Mouse (Mus musculus): Measurements from ENCODE around the gene Spef2. TPM values are rescaled to one million over a fixed set of nuclear protein-coding genes. Genes with fewer than 3 reads are reported as not detected.

Gene Spef2
- polyA plus RNA-seq, 1 experiment from 2014 or later = 0.21 TPM

- ATAC-seq = no peak
- H3K27me3 ChIP-seq (replicated peaks) = no peaks in the 10 kb centered on the region
- H3K9me3 ChIP-seq = no peaks in the 10 kb centered on the region
- no peak overlapping the region for H3K4me2 ChIP-seq (replicated peaks)
- WGBS = 75% methylated on average over 1 of the region's 1 CpGs
- no peak overlapping the region for H3K9ac ChIP-seq
- H3K27ac ChIP-seq = no peak overlapping the region
- no peaks in the 10 kb centered on the region for H3K36me3 ChIP-seq
- H3K4me1 ChIP-seq (replicated peaks) = no peaks in the 10 kb centered on the region
- no peak overlapping the region for H3K4me3 ChIP-seq (replicated peaks)
These were observed 119.0 kb downstream of the Spef2 start for GRCm38 (mm10) chr15:9629660-9630059.

DNA sequence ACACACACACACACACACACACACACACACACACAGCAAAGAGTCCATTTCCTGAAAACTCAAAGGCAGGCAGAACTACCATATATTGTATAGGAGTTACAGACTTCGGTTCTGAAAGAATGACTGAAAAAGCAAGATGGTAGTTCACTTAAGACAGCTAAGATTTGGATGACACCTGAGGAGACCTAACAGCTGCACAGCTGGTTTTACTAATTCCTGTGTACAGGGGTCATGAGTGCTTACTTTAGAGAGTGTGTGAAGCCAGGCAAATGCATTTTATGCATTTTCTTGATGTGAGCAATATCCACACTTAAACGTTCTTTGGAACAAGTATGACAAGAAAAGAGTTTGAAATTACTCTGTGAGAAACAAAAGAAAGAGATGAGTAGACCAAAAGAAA lies 124.0 kb downstream of the Spef2 start:
- whole genome bisulfite sequencing = 71% methylated on average over 2 of the region's 2 CpGs
- Histone ChIP-seq H3K4me1 (replicated peaks) (no peaks in the 10 kb centered on the region), H3K9me3 (no peaks in the 10 kb centered on the region), H3K4me3 (replicated peaks) (no peak overlapping the region), H3K36me3 (no peaks in the 10 kb centered on the region), H3K9ac (no peak overlapping the region), H3K4me2 (replicated peaks) (no peak overlapping the region), H3K27ac (no peak overlapping the region), H3K27me3 (replicated peaks) (no peaks in the 10 kb centered on the region)
- ATAC-seq = no peak

GRCm38 (mm10) chr15:9608177-9608576 lies 140.5 kb downstream of the Spef2 start:
- no peak for ATAC-seq
- no peaks in the 10 kb centered on the region for H3K27me3 ChIP-seq (replicated peaks)
- no peaks in the 10 kb centered on the region for H3K36me3 ChIP-seq
- 62% methylated on average over 4 of the region's 4 CpGs for WGBS
- no peak overlapping the region for H3K9ac ChIP-seq
- H3K9me3 ChIP-seq = no peaks in the 10 kb centered on the region
- no peaks in the 10 kb centered on the region for H3K4me1 ChIP-seq (replicated peaks)
- H3K4me2 ChIP-seq (replicated peaks) = no peak overlapping the region
- H3K4me3 ChIP-seq (replicated peaks) = no peak overlapping the region
- H3K27ac ChIP-seq = no peak overlapping the region

DNA sequence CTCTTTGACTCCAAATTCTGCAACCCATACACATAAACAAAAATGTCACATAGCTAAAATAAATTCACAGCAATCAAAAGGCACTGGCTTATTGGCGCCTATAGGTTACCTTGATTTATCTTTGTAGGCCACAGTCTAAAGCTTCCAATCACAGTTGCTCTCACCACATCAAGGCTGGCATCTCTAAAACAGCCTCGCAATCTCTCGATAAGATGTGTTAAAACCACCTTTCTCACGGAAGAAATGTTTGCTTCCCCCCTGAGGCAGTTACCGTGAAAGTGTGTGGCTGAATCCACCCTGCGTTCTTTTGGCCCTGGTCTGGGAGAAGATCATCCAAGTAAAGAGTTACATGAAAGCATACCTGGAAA lies 148.6 kb downstream of the Spef2 start:
- 90% methylated on average over 6 of the region's 6 CpGs for WGBS
- no peaks in the 10 kb centered on the region for H3K9me3 ChIP-seq

DNA sequence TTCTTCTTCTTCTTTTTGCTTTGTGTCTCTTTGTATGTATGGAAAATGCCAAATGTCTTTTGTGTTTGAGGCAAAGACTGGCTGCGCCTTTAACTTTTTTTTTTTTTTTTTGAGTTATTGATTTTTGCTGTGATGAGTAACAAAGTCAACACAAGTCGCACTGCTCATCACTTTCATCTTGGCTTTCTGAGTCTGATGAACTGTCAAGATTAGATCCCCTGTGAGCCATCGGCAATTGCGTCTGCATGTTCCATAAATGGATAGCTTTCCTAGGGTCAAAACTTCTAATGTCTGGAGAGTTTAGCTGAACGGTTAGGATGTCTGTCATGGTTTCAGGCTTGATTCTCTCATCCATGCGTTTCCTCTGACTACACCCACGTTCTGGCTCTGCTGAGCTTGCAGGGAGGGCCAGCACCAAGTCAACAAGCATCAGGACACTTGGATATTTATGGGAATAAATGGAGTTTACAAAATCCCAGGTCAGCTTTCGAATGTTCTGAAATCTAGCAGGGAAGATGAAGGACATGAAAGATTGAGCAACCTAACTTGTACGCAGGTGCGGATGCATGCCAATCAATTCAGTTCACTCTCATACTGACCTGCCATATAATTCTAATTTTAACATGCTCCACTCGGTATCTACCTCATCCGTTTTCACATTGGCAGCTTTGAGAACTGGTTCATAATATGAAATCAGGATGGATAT lies 149.1 kb downstream of the Spef2 start:
- H3K36me3 ChIP-seq = no peaks in the 10 kb centered on the region
- H3K4me1 ChIP-seq (replicated peaks) = no peaks in the 10 kb centered on the region
- no peak for ATAC-seq
- H3K4me2 ChIP-seq (replicated peaks) = no peak overlapping the region
- H3K27me3 ChIP-seq (replicated peaks) = no peaks in the 10 kb centered on the region
- H3K9ac ChIP-seq = no peak overlapping the region
- no peaks in the 10 kb centered on the region for H3K9me3 ChIP-seq
- H3K27ac ChIP-seq = no peak overlapping the region
- WGBS = 70% methylated on average over 12 of the region's 12 CpGs
- no peak overlapping the region for H3K4me3 ChIP-seq (replicated peaks)

More for the DNA sequence above, 148.6 kb downstream of the Spef2 start:
- Histone ChIP-seq H3K9ac (no peak overlapping the region), H3K36me3 (no peaks in the 10 kb centered on the region), H3K4me1 (replicated peaks) (no peaks in the 10 kb centered on the region), H3K4me2 (replicated peaks) (no peak overlapping the region), H3K27me3 (replicated peaks) (no peaks in the 10 kb centered on the region), H3K4me3 (replicated peaks) (no peak overlapping the region), H3K27ac (no peak overlapping the region)
- no peak for ATAC-seq

DNA sequence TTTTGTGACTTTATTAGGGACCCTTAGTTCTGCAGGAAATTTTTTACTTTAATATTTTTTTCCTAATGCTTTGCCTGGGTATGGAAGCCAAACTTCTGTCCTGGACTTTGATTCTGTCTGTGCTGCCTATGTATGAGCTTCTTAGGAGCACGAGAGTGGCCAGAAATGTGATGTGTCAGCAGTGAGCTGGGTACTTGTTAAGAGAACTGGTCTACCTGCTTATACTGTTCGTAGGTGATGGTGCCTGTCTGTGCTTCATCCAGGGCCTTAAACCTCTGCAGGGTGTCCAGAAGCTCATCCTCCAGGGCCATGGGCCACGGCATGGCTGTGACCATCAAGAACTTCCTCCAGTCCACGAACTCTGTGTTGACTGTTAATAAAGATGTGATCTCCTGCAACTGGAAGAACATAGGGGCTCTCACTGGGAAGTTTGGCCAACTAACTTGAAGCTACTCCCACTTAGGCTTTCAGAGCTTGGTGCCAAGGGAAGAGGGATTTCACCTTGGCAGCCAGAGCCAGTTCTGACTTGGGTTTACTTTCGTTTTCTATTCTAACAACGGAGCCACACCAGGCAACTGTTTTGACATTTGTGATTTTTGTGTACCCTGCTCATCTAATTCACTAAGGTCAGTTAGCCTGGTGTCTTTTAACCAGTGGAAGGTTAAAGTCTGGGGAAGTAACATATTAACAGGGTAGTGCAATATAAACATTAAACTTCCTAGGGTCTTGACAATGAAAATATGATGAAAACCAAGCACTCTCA lies 152.2 kb downstream of the Spef2 start:
- Histone ChIP-seq H3K36me3 (no peaks in the 10 kb centered on the region), H3K4me2 (replicated peaks) (no peak overlapping the region), H3K27ac (no peak overlapping the region), H3K9me3 (no peaks in the 10 kb centered on the region), H3K9ac (no peak overlapping the region), H3K4me3 (replicated peaks) (no peak overlapping the region), H3K4me1 (replicated peaks) (no peaks in the 10 kb centered on the region), H3K27me3 (replicated peaks) (no peaks in the 10 kb centered on the region)
- WGBS = 85% methylated on average over 6 of the region's 6 CpGs
- no peak for ATAC-seq

DNA sequence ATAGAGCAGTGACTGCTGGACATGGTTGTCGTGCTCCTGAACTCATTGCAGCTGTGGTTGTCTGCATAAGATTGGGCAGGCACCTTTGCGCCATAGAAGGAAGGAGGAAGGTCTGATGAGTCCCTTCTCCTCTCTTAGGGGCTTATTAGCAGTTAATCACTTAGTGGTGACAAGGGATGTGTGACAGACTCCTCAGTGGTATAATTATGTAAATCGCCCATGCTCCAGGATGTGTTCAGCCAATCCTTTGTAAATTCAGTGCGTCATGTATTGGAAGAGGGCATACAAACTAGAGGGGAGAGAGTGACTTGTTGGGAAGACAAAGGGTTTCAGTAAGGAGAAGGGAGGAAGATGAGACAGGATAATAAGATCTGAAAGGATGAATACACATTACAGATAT lies 158.7 kb downstream of the Spef2 start:
- ATAC-seq = no peak
- H3K36me3 ChIP-seq = no peaks in the 10 kb centered on the region
- no peaks in the 10 kb centered on the region for H3K4me1 ChIP-seq (replicated peaks)
- H3K4me3 ChIP-seq (replicated peaks) = no peak overlapping the region
- no peak overlapping the region for H3K9ac ChIP-seq
- no peak overlapping the region for H3K27ac ChIP-seq
- no peak overlapping the region for H3K4me2 ChIP-seq (replicated peaks)
- H3K9me3 ChIP-seq = no peaks in the 10 kb centered on the region
- H3K27me3 ChIP-seq (replicated peaks) = no peaks in the 10 kb centered on the region
- WGBS = 83% methylated on average over 4 of the region's 4 CpGs

GRCm38 (mm10) chr15:9580470-9581280 lies 168.0 kb downstream of the Spef2 start:
- Histone ChIP-seq H3K4me3 (replicated peaks) (no peak overlapping the region), H3K4me2 (replicated peaks) (no peak overlapping the region), H3K4me1 (replicated peaks) (no peaks in the 10 kb centered on the region), H3K9ac (no peak overlapping the region), H3K27ac (no peak overlapping the region), H3K9me3 (no peaks in the 10 kb centered on the region), H3K36me3 (no peaks in the 10 kb centered on the region), H3K27me3 (replicated peaks) (no peaks in the 10 kb centered on the region)
- ATAC-seq = no peak
- WGBS = 41% methylated on average over 11 of the region's 11 CpGs

DNA sequence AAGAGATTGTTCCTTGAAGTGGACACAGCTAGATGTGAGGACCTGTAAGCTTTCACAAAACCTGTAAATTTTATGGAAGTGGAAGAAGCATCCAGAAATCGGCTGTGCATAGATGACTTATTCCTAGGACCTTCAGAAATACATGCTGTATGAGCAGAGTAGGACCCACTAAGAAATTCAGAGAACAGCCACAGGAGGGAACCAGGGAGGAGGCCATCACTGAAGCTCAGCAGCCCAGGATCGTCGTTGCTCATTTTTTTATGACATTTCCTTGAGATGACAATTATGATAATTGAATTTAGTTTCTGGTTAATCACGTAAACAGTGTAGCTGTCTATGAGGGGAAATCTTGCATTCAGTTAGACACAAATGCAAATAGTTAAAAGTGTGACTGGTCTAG lies 171.4 kb downstream of the Spef2 start:
- no peak overlapping the region for H3K4me2 ChIP-seq (replicated peaks)
- no peaks in the 10 kb centered on the region for H3K27me3 ChIP-seq (replicated peaks)
- H3K4me1 ChIP-seq (replicated peaks) = no peaks in the 10 kb centered on the region
- 78% methylated on average over 4 of the region's 4 CpGs for WGBS
- ATAC-seq = no peak
- no peak overlapping the region for H3K9ac ChIP-seq
- H3K27ac ChIP-seq = no peak overlapping the region
- no peak overlapping the region for H3K4me3 ChIP-seq (replicated peaks)
- H3K9me3 ChIP-seq = no peaks in the 10 kb centered on the region
- H3K36me3 ChIP-seq = no peaks in the 10 kb centered on the region

DNA sequence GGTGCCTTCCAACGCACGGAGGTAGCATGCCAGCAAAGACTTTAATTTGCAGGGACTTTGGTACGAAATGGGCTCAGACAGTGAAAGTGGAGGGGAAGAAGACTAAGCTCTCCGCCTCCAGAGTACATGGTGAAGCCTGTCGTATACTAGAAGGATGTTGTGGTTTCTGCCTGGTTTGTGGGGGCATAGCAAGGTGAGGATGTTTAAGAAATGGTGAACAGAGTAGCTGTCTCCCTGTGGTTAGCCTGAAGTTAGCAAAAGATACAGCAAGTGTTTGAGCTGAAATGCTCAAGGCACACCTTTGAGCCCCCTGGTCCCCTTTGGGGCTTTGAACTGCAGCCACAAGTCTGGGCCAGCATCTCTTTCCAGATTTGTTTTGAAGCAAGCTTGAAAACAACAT lies 173.9 kb downstream of the Spef2 start:
- no peaks in the 10 kb centered on the region for H3K27me3 ChIP-seq (replicated peaks)
- WGBS = 80% methylated on average over 5 of the region's 5 CpGs
- no peak overlapping the region for H3K27ac ChIP-seq
- no peaks in the 10 kb centered on the region for H3K4me1 ChIP-seq (replicated peaks)
- ATAC-seq = no peak
- no peak overlapping the region for H3K4me3 ChIP-seq (replicated peaks)
- no peak overlapping the region for H3K9ac ChIP-seq
- no peak overlapping the region for H3K4me2 ChIP-seq (replicated peaks)
- no peaks in the 10 kb centered on the region for H3K36me3 ChIP-seq
- no peaks in the 10 kb centered on the region for H3K9me3 ChIP-seq

DNA sequence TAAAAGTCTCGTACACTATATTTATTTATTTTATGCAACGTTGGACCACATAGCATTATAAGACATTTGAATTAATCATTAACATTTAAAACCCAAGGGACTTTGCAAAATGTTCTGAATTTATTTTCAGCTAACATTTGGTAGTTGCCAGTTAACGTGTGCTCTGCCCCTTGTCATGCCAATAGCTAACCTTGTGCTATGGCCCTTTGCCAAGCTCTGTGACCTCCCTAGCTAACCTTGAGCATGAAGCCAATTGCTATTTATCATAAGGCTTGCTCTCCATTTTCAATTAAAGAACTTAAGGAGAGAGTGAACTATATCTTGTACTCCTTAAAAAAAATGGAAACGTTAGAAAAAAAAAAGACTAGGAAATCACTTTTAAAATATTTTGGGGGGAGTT lies 175.3 kb downstream of the Spef2 start:
- Histone ChIP-seq H3K36me3 (no peaks in the 10 kb centered on the region), H3K27me3 (replicated peaks) (no peaks in the 10 kb centered on the region), H3K27ac (no peak overlapping the region), H3K9me3 (no peaks in the 10 kb centered on the region), H3K9ac (no peak overlapping the region), H3K4me3 (replicated peaks) (no peak overlapping the region), H3K4me2 (replicated peaks) (no peak overlapping the region), H3K4me1 (replicated peaks) (no peaks in the 10 kb centered on the region)
- WGBS = 68% methylated on average over 4 of the region's 4 CpGs
- no peak for ATAC-seq

GRCm38 (mm10) chr15:9572664-9573063 lies 176.0 kb downstream of the Spef2 start:
- 86% methylated on average over 7 of the region's 7 CpGs for WGBS
- Histone ChIP-seq H3K9me3 (no peaks in the 10 kb centered on the region), H3K27ac (no peak overlapping the region), H3K27me3 (replicated peaks) (no peaks in the 10 kb centered on the region), H3K4me2 (replicated peaks) (no peak overlapping the region), H3K9ac (no peak overlapping the region), H3K4me3 (replicated peaks) (no peak overlapping the region), H3K4me1 (replicated peaks) (no peaks in the 10 kb centered on the region), H3K36me3 (no peaks in the 10 kb centered on the region)
- ATAC-seq = no peak

Data from intestine, embryonic 15.5 days (tissue).